Mouse (Mus musculus) cerebellum, adult 11 months (tissue): ENCODE measurements around the gene Itprid1.
A peak's percentile ranks its signal among the peaks of the same experiment; 100 is the strongest.

Experiments used
- DNase-seq: peaks from one replicate; pipeline ENCODE4 v3.0.0; 2022

Itprid1 gene

GRCm38 (mm10) chr6:55836650-55837320 lies at the start of gene Itprid1:
TSS of gene Itprid1 (plus strand) at chr6:55836895.
- DNase-seq: no peak

GRCm38 (mm10) chr6:55789557-55789956 lies 47.1 kb upstream of the Itprid1 start:
- DNase-seq: no peak

GRCm38 (mm10) chr6:55791852-55792496 lies 44.7 kb upstream of the Itprid1 start:
- DNase-seq: no peak

GRCm38 (mm10) chr6:55792536-55792935 lies 44.2 kb upstream of the Itprid1 start:
- DNase-seq: no peak

- DNase-seq: no peak
Measured at GRCm38 (mm10) chr6:55802686-55803085, 34.0 kb upstream of the Itprid1 start.

GRCm38 (mm10) chr6:55803357-55803756 lies 33.3 kb upstream of the Itprid1 start:
- DNase-seq: no peak

- DNase-seq: peak; percentile 18
Measured at GRCm38 (mm10) chr6:55803991-55804680, 32.6 kb upstream of the Itprid1 start.

- DNase-seq: no peak
Measured at GRCm38 (mm10) chr6:55804681-55805000, 32.1 kb upstream of the Itprid1 start.

- DNase-seq: no peak
Measured at GRCm38 (mm10) chr6:55805291-55806137, 31.2 kb upstream of the Itprid1 start.

GRCm38 (mm10) chr6:55806537-55806936 lies 30.2 kb upstream of the Itprid1 start:
- DNase-seq: no peak

- no peak for DNase-seq
Measured at GRCm38 (mm10) chr6:55808692-55809091, 28.0 kb upstream of the Itprid1 start.

- DNase-seq: no peak
Measured at GRCm38 (mm10) chr6:55811153-55811552, 25.5 kb upstream of the Itprid1 start.

GRCm38 (mm10) chr6:55812353-55812752 lies 24.3 kb upstream of the Itprid1 start:
- DNase-seq: no peak

- no peak for DNase-seq
Measured at GRCm38 (mm10) chr6:55814184-55814926, 22.3 kb upstream of the Itprid1 start.

GRCm38 (mm10) chr6:55816911-55817310 lies 19.8 kb upstream of the Itprid1 start:
- no peak for DNase-seq

GRCm38 (mm10) chr6:55829722-55830121 lies 7.0 kb upstream of the Itprid1 start:
- no peak for DNase-seq

GRCm38 (mm10) chr6:55852589-55852988 lies 15.9 kb downstream of the Itprid1 start:
- DNase-seq: no peak

GRCm38 (mm10) chr6:55856085-55856484 lies 19.4 kb downstream of the Itprid1 start:
- no peak for DNase-seq

GRCm38 (mm10) chr6:55865206-55865605 lies 28.5 kb downstream of the Itprid1 start:
- no peak for DNase-seq

GRCm38 (mm10) chr6:55879356-55879960 lies 42.8 kb downstream of the Itprid1 start:
- DNase-seq: no peak

- DNase-seq: no peak
Measured at GRCm38 (mm10) chr6:55880886-55881285, 44.2 kb downstream of the Itprid1 start.

GRCm38 (mm10) chr6:55887598-55887997 lies 50.9 kb downstream of the Itprid1 start:
- DNase-seq: no peak
